8 mouse cellular contexts compared by ENCODE assay signal in genomic region chr9:121347981-121348380, GRCm38 (mm10). TPM values are rescaled to one million over a fixed set of nuclear protein-coding genes. Genes with fewer than 3 reads are reported as not detected.
DNase-seq lines count a peak whose midpoint lies in the region; ATAC-seq lines count a peak whose summit lies in the region.

No protein-coding gene starts in this region.

- peak; percentile 61 for DNase-seq in cerebellum, adult 11-12 months
- peak; percentile 65 for DNase-seq in cerebellum, adult 9-11 months
- DNase-seq in gastrocnemius, postnatal 36 days, result peak; percentile 74 to 86
- no peak for DNase-seq in intestine, embryonic 14.5 days (ENCODE audit: low spot score)
- peak; percentile 90 for DNase-seq in lung, postnatal 10 days
- DNase-seq in thymus, postnatal 14 days, result no peak
- DNase-seq in right cerebral cortex, adult 2 months (ENCODE audit: low spot score in 2 of 2), result no peak

- ATAC-seq in cerebellum, adult (ENCODE audit: insufficient number of reproducible peaks, low FRiP score, low TSS enrichment), result no peak
- ATAC-seq in intestine, embryonic 14.5 days (replicated peaks; ENCODE audit: low FRiP score, low TSS enrichment, low read depth), result no peak

- H3K27ac ChIP-seq in intestine, embryonic 14.5 days (ENCODE audit: low read depth), result peak overlapping the region; percentile 76

- H3K4me1 ChIP-seq in intestine, embryonic 14.5 days (replicated peaks; ENCODE audit: control insufficient read depth, insufficient read depth, low read length), result peaks cover 46% of the 10 kb centered on the region

- H3K4me3 ChIP-seq in intestine, embryonic 14.5 days (ENCODE audit: low read depth, low read length), result no peak overlapping the region

- intact Hi-C loops in gastrocnemius, postnatal 36 days (cut with DNase I), result loop anchor here (5.0 kb wide), 1 partner anchor 36 kb away; no protein-coding TSS in a partner anchor

- no peaks in the 10 kb centered on the region for H3K27me3 ChIP-seq in intestine, embryonic 14.5 days (replicated peaks; ENCODE audit: control insufficient read depth, insufficient read depth, low read length)

- H3K9ac ChIP-seq in intestine, embryonic 14.5 days (ENCODE audit: low read length), result peak overlapping the region; percentile 29

- H3K9me3 ChIP-seq in intestine, embryonic 14.5 days (ENCODE audit: control insufficient read depth, low read length), result no peaks in the 10 kb centered on the region

- no peaks in the 10 kb centered on the region for H3K36me3 ChIP-seq in intestine, embryonic 14.5 days (ENCODE audit: control insufficient read depth, insufficient read depth, low read length)

- WGBS in intestine, embryonic 14.5 days, result 33% methylated on average over 10 of the region's 10 CpGs

- H3K4me2 ChIP-seq in intestine, embryonic 14.5 days (ENCODE audit: low read length), result 0 out of 2 replicates have a peak overlapping the region, but pooled peaks have one; percentile 15

RNA-seq across cellular contexts. Expression of gene Trak1, which starts 50.7 kb away (rescaled TPM):
- 100 to 1,000 TPM; 182 to 188 TPM for total RNA-seq in gastrocnemius, postnatal 36 days (2021)
- 23.4 and 26.1 TPM in 2 replicates for polyA plus RNA-seq in intestine, embryonic 14.5 days (2014; fragmentation: Nextera tagmentation; extraction: Ambion mirVana)

Comparison
In these comparisons a context has a peak if more than half of its experiments do, and no peak if none do; other contexts are left out.
1. DNase-seq: peak in cerebellum, adult 11-12 months (single experiment), cerebellum, adult 9-11 months (single experiment), gastrocnemius, postnatal 36 days (2 of 2) and lung, postnatal 10 days (single experiment); none in intestine, embryonic 14.5 days (single experiment), thymus, postnatal 14 days (single experiment) and right cerebral cortex, adult 2 months (0 of 2).